Mouse (Mus musculus) cerebellum, adult 2 months (tissue): ENCODE data around the gene Mgrn1.

ENCODE experiments used
- CTCF ChIP-seq: fragments of 200-500 bp; IDR thresholded peaks from 2 replicates; pipeline ENCODE4 v1.5.1; 2011; ENCODE audit warnings: low read depth, mild to moderate bottlenecking, control low read depth, low read length, moderate library complexity, borderline replicate concordance; ENCODE audit not compliant: insufficient read depth
- POLR2A ChIP-seq: fragments of 200-500 bp; IDR thresholded peaks from 2 replicates; pipeline ENCODE4 v1.6.1; 2011; ENCODE audit warnings: low read length, control low read depth, borderline replicate concordance; ENCODE audit not compliant: insufficient read depth

DNA sequence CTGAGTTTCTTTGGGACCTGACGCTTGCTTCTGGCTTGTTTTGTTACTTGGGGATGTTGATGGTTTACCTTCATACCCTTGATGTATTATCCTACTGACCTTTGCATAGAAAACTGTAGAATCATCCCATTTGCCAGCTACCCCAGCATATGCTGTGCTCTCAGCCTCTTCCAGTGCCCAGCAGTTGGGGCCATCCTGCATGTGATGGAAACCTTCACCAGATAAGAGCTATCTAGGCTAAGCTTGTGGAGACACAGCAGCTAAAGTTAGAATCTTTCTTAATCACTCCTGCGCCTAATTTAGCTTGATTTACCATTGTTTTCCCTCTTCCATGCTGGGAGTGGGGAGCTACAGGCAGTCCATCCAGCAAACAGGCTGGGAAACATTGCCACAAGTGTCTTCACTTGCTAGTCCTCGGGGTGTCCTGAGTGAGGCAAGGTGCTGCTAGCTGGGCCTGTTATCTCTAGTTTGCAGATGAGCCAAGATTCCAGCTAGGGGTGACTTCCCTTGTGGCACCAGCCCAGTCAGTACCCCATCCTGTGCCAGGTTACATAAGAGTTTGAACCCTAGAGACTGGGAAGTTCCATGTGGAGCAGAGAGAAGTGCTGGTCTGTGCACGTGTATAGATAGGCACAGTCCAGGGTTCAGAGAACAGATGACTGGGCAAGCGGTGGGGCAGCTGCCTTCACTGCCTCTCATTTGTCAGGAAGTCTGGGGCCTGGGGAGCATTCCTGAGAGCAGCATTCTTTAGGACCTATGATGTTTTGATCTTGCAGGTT, 10.4 kb downstream of the Mgrn1 start:
- TF ChIP-seq CTCF (no peak), POLR2A (no peak)
